Mouse (Mus musculus): ENCODE data around the gene Olfr1443.
"Not testable (repeated sequence)": the region's sequence is repeated elsewhere in the genome, so short reads cannot be mapped to it uniquely, and the experiment has no call there.

- TF ChIP-seq MAFK (IDR thresholded peaks at IDR 0.05; ENCODE audit: insufficient read depth, low read depth, low read length); CHD2 (IDR thresholded peaks at IDR 0.05; ENCODE audit: low read depth, low read length); ZC3H11A (IDR thresholded peaks at IDR 0.05; ENCODE audit: borderline replicate concordance, low read depth, low read length); HCFC1 (IDR thresholded peaks at IDR 0.05; ENCODE audit: borderline replicate concordance, insufficient read depth, low read length); ZNF384 (IDR thresholded peaks at IDR 0.05; ENCODE audit: low read depth, low read length): not testable (repeated sequence)
Observed at GRCm38 (mm10) chr19:12668601-12669000, 9.3 kb upstream of the Olfr1443 start.

All from ES-E14 (cell line).